Mouse (Mus musculus) heart, embryonic 11.5 days (tissue): ENCODE data around the gene Olfr521. TPM values are rescaled to one million over a fixed set of nuclear protein-coding genes. Genes with fewer than 3 reads are reported as not detected.

ENCODE experiments used
- ATAC-seq: fragments of 200-750 bp; cut with Nextera tagmentation; replicated peaks from 2 replicates; pipeline ENCODE4 v1.8.0; 2017; ENCODE audit warnings: moderate library complexity; ENCODE audit not compliant: insufficient number of reproducible peaks, low FRiP score, low TSS enrichment
- H3K27ac ChIP-seq: fragments of 300-500 bp; sonication (generic); 2 replicates; pipeline ENCODE4 v1.5.1; 2014; ENCODE audit warnings: mild to moderate bottlenecking, low read depth, low read length
- H3K27me3 ChIP-seq: fragments of 300-500 bp; sonication (generic); 2 replicates; pipeline ENCODE4 v1.6.1; 2014; ENCODE audit warnings: mild to moderate bottlenecking, low read length, mixed read lengths; ENCODE audit not compliant: control insufficient read depth, insufficient read depth
- H3K36me3 ChIP-seq: fragments of 300-500 bp; sonication (generic); 2 replicates; pipeline ENCODE4 v1.6.1; 2014; ENCODE audit warnings: mild to moderate bottlenecking, low read length, moderate library complexity, mixed read lengths; ENCODE audit not compliant: control insufficient read depth, insufficient read depth
- H3K4me1 ChIP-seq: fragments of 300-500 bp; sonication (generic); 2 replicates; pipeline ENCODE4 v1.6.1; 2014; ENCODE audit warnings: low read length; ENCODE audit not compliant: control insufficient read depth, insufficient read depth
- H3K4me2 ChIP-seq: fragments of 300-500 bp; sonication (generic); 2 replicates; pipeline ENCODE4 v1.6.1; 2014; ENCODE audit warnings: mild to moderate bottlenecking, moderate library complexity
- H3K4me3 ChIP-seq: fragments of 300-500 bp; sonication (generic); 2 replicates; pipeline ENCODE4 v1.5.1; 2014; ENCODE audit warnings: low read depth, low read length
- H3K9ac ChIP-seq: fragments of 300-500 bp; sonication (generic); 2 replicates; pipeline ENCODE4 v1.6.1; 2014; ENCODE audit warnings: mild to moderate bottlenecking, low read depth, low read length, moderate library complexity
- H3K9me3 ChIP-seq: fragments of 300-500 bp; sonication (generic); replicated peaks from 2 replicates; pipeline ENCODE4 v1.6.1; 2016; ENCODE audit warnings: low read length; ENCODE audit not compliant: control insufficient read depth
- WGBS: fragments of 180-500 bp; shearing (Covaris S2); extraction: QIAGEN DNeasy Blood & Tissue Kit; methylation state at CpG from one replicate; pipeline ENCODE4 v1.1.7; 2014; ENCODE audit not compliant: insufficient replicate concordance; 5-methylcytosine and 5-hydroxymethylcytosine counted together
- polyA plus RNA-seq: library from polyadenylated mRNA; unstranded; fragments of >200 nt; fragmentation: Nextera tagmentation; extraction: Ambion mirVana; gene quantifications from 2 replicates; pipeline ENCODE4 v1.2.1, GENCODE M21; 2014

Gene Olfr521
- polyA plus RNA-seq, 1 experiment from 2014 or later = not detected

- H3K4me1 ChIP-seq = no peaks in the 10 kb centered on the region
- H3K9ac ChIP-seq = no peak overlapping the region
- no peaks in the 10 kb centered on the region for H3K36me3 ChIP-seq
- H3K27me3 ChIP-seq = no peaks in the 10 kb centered on the region
- H3K4me3 ChIP-seq = no peak overlapping the region
- H3K27ac ChIP-seq = no peak overlapping the region
- H3K9me3 ChIP-seq = no peaks in the 10 kb centered on the region
- no peak overlapping the region for H3K4me2 ChIP-seq
- WGBS = 80% methylated on average over 3 of the region's 3 CpGs
- no peak for ATAC-seq
These were observed 22.2 kb downstream of the Olfr521 start for GRCm38 (mm10) chr7:99785553-99785952.

- no peak overlapping the region for H3K4me2 ChIP-seq
- no peak overlapping the region for H3K9ac ChIP-seq
- no peaks in the 10 kb centered on the region for H3K27me3 ChIP-seq
- ATAC-seq = no peak
- no peaks in the 10 kb centered on the region for H3K36me3 ChIP-seq
- 89% methylated on average over 3 of the region's 3 CpGs for WGBS
- H3K4me3 ChIP-seq = no peak overlapping the region
- H3K27ac ChIP-seq = no peak overlapping the region
- H3K9me3 ChIP-seq = no peaks in the 10 kb centered on the region
- H3K4me1 ChIP-seq = no peaks in the 10 kb centered on the region
These were observed 23.5 kb downstream of the Olfr521 start for GRCm38 (mm10) chr7:99786774-99787173.

- no peak overlapping the region for H3K4me3 ChIP-seq
- H3K27ac ChIP-seq = no peak overlapping the region
- H3K27me3 ChIP-seq = no peaks in the 10 kb centered on the region
- H3K4me1 ChIP-seq = no peaks in the 10 kb centered on the region
- peaks cover 2% of the 10 kb centered on the region; the same call in 1 of the 2 replicates for H3K9me3 ChIP-seq
- H3K4me2 ChIP-seq = no peak overlapping the region
- ATAC-seq = no peak
- 54% methylated on average over 2 of the region's 2 CpGs for WGBS
- H3K36me3 ChIP-seq = no peaks in the 10 kb centered on the region
- no peak overlapping the region for H3K9ac ChIP-seq
These were observed 24.6 kb downstream of the Olfr521 start for GRCm38 (mm10) chr7:99787935-99788334.

GRCm38 (mm10) chr7:99788563-99788962 lies 25.3 kb downstream of the Olfr521 start:
- Histone ChIP-seq H3K27me3 (no peaks in the 10 kb centered on the region), H3K9me3 (peaks cover 2% of the 10 kb centered on the region; the same call in 1 of the 2 replicates), H3K4me2 (no peak overlapping the region), H3K9ac (no peak overlapping the region), H3K4me1 (no peaks in the 10 kb centered on the region), H3K27ac (no peak overlapping the region), H3K4me3 (no peak overlapping the region), H3K36me3 (no peaks in the 10 kb centered on the region)
- ATAC-seq = no peak
- WGBS = 45% methylated on average over 5 of the region's 5 CpGs

GRCm38 (mm10) chr7:99790816-99791215 lies 27.5 kb downstream of the Olfr521 start:
- WGBS = 76% methylated on average over 10 of the region's 10 CpGs
- H3K9ac ChIP-seq = no peak overlapping the region
- H3K4me2 ChIP-seq = no peak overlapping the region
- H3K4me3 ChIP-seq = no peak overlapping the region
- H3K9me3 ChIP-seq = peaks cover 2% of the 10 kb centered on the region; the same call in 1 of the 2 replicates
- no peaks in the 10 kb centered on the region for H3K36me3 ChIP-seq
- H3K27me3 ChIP-seq = peaks cover 7% of the 10 kb centered on the region; the same call in 1 of the 2 replicates
- no peak overlapping the region for H3K27ac ChIP-seq
- 0 out of 2 replicates have a peak, but pooled peaks cover 6% of the 10 kb centered on the region for H3K4me1 ChIP-seq
- ATAC-seq = no peak

- 59% methylated on average over 2 of the region's 2 CpGs for WGBS
- H3K4me1 ChIP-seq = 0 out of 2 replicates have a peak, but pooled peaks cover 6% of the 10 kb centered on the region
- peaks cover 12% of the 10 kb centered on the region; the same call in 1 of the 2 replicates for H3K27me3 ChIP-seq
- no peak overlapping the region for H3K4me3 ChIP-seq
- H3K27ac ChIP-seq = no peak overlapping the region
- ATAC-seq = no peak
- no peaks in the 10 kb centered on the region for H3K36me3 ChIP-seq
- H3K9me3 ChIP-seq = peaks cover 2% of the 10 kb centered on the region; the same call in 1 of the 2 replicates
- no peak overlapping the region for H3K4me2 ChIP-seq
- H3K9ac ChIP-seq = no peak overlapping the region
These were observed 30.8 kb downstream of the Olfr521 start for GRCm38 (mm10) chr7:99794096-99794495.

GRCm38 (mm10) chr7:99795192-99795981 lies 32.1 kb downstream of the Olfr521 start:
- no peak for ATAC-seq
- Histone ChIP-seq H3K36me3 (no peaks in the 10 kb centered on the region), H3K9ac (no peak overlapping the region), H3K4me2 (peak overlapping the region; percentile 34), H3K27ac (no peak overlapping the region), H3K27me3 (peaks cover 12% of the 10 kb centered on the region; the same call in 1 of the 2 replicates), H3K9me3 (peaks cover 2% of the 10 kb centered on the region; the same call in 1 of the 2 replicates), H3K4me3 (no peak overlapping the region), H3K4me1 (0 out of 2 replicates have a peak, but pooled peaks cover 6% of the 10 kb centered on the region)
- 10% methylated on average over 17 of the region's 17 CpGs for WGBS

- WGBS = 61% methylated on average over 3 of the region's 3 CpGs
- no peak overlapping the region for H3K4me2 ChIP-seq
- H3K36me3 ChIP-seq = no peaks in the 10 kb centered on the region
- H3K4me1 ChIP-seq = 0 out of 2 replicates have a peak, but pooled peaks cover 6% of the 10 kb centered on the region
- peaks cover 2% of the 10 kb centered on the region; the same call in 1 of the 2 replicates for H3K9me3 ChIP-seq
- H3K4me3 ChIP-seq = no peak overlapping the region
- no peak overlapping the region for H3K27ac ChIP-seq
- H3K27me3 ChIP-seq = peaks cover 12% of the 10 kb centered on the region; the same call in 1 of the 2 replicates
- H3K9ac ChIP-seq = no peak overlapping the region
- ATAC-seq = no peak
These were observed 33.2 kb downstream of the Olfr521 start for GRCm38 (mm10) chr7:99796471-99796870.
